Mouse (Mus musculus) 3134 (cell line): ENCODE results near the gene Gm5771.
"Not testable (repeated sequence)": the region's sequence is repeated elsewhere in the genome, so short reads cannot be mapped to it uniquely, and the experiment has no call there.

Source experiments
- DNase-seq: peaks from one replicate; pipeline ENCODE4 v3.0.0-alpha.2; 2011; ENCODE audit warnings: low spot score; ENCODE audit not compliant: insufficient read length; ENCODE audit errors: extremely low read depth

Gene Gm5771

GRCm38 (mm10) chr6:41392056-41392455 lies at the start of gene Gm5771:
Gm5771 (plus strand) TSS chr6:41392356.
- DNase-seq, result not testable (repeated sequence)

DNA sequence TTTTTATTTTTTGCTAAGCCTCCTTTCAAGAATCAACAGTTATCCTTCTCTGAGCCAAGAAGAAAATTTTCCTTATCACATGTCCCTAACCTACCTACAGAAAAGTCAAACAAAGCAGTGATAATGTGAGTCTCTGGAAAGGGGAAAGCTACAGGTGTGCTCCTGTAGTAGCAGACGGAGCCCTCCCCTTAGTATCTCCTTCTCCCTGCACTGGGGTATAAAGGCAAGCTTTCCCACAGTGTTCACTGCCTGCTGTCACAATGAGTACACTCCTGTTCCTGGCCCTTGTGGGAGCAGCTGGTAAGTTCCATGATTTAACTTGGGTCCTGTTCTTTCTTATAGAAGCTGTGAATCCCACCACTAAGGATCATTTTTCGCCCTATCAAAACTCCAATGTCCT lies 38.2 kb upstream of the Gm5771 start, which contains the start of gene Try10:
Gene Try10, plus strand, starts transcription at position 174 of the 400 bp plus-strand sequence.
- no peak for DNase-seq

- DNase-seq, result not testable (repeated sequence)
These were observed 18.4 kb upstream of the Gm5771 start for GRCm38 (mm10) chr6:41373772-41374171.

DNA sequence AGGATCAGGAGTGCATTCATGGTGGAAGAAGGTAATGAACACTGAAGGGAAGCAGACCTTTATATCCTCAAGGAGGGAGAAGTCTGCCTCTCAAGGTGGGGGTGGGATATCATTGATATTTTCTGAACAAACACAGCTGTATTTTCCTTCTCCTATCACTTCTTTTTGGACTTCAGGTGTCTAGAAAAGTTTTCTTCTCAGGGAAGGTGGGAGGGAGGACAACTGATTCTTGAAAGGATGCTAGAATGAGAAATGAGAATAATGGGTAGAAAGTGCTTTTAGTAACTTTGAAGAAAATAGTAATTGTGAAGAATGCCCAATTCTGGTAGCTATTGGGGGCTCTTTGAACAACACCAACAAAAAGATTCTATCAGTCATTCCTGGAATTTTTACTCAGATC lies 14.6 kb upstream of the Gm5771 start, which contains the start of gene Prss3:
Gene Prss3, minus strand, starts transcription at position 101 of the 400 bp plus-strand sequence.
- not testable (repeated sequence) for DNase-seq

DNA sequence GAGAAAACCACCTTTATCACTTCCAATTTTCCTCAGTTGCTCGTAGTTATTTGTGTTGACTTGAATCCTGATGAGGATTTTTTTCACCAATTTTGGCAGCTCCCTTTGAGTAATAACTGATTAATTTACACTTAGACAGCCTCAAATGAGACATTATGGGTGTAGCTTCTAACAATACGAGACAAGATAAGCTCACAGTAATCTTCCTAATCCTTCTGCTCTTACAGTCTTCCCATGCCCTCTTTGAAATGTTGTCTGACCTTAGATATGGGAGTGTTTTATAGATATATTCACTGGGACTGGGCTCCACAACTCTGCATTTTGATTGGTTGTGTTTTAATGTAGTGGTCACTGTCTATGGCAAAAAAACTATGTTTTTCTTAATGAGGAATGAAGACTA lies 5.4 kb upstream of the Gm5771 start:
- DNase-seq, result no peak

DNA sequence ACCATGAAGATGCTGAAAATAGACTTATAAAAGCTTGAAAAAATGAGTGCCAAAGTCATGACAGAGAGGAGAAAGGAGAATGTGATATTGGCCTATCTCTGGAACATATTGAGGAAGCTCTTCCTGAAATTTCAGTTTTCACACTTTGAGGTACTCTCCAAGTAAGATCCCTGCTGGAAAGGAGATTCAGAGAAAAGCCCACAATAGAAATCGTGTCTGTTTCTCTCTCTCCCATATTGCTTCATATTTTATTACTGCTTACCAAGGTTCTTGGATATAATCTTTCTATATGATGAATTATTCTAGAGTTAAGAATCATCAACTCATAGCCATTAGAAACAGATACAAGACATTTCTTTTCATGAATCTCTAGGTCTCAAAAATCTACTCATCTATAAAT lies 516 bp upstream of the Gm5771 start:
- not testable (repeated sequence) for DNase-seq

DNA sequence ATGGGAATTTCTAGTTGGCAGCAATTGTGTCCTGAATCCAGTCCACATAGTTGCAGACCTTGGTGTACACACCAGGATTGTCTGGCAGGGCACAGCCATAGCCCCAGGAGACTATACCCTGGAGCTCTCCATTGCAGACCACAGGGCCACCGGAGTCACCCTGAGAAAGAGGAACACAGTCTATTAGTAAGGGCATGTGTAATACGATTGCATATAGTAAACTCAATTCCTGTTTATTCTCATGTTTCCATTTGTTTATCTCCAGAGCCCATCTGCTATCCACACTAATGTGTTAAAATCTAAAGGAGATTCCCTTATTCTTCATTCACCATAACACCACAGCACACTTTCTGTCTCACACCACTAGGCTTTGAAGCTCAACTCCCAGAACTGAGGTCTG lies 50.1 kb downstream of the Gm5771 start:
- not testable (repeated sequence) for DNase-seq

DNA sequence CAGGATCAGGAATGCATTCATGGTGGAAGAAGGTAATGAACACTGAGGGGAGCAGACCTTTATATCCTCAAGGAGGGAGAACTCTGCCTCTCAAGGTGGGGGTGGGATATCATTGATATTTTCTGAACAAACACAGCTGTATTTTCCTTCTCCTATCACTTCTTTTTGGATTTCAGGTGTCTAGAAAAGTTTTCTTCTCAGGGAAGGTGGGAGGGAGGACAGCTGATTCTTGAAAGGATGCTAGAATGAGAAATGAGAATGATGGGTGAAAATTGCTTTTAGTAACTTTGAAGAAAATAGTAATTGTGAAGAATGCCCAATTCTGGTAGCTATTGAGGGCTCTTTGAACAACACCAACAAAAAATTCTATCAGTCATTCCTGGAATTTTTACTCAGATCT lies 53.9 kb downstream of the Gm5771 start, which contains the start of gene Gm10334:
Gene Gm10334, minus strand, starts transcription at position 101 of the 400 bp plus-strand sequence.
- DNase-seq, result not testable (repeated sequence)
